Mouse (Mus musculus): ENCODE results near the gene Angptl8. TPM values are rescaled to one million over a fixed set of nuclear protein-coding genes. Genes with fewer than 3 reads are reported as not detected.

Gene Angptl8
- polyA plus RNA-seq, 1 experiment: not detected

DNA sequence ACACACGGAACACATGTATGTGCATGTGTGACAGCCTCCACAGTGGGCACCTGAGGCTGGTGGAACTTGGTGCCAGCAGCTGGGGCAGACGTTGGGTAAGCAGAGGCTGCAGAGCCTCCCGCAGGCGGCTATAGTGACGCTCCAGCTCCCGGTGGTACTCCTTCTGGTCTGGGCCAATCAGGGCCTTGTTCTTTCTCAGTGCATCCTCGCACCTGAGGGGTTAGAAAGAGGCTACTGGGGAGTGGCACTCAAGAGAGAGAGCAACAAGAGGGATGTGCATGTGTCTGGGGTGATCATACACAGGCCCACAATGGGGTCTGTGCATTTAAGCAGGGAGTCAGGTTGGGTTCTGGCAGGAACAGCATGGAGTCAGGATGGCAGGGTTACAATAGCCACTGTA is 34.2 kb upstream of the Angptl8 start:
- Histone ChIP-seq H3K27me3 (ENCODE audit: control insufficient read depth, insufficient read depth, low read length) (no peaks in the 10 kb centered on the region), H3K4me1 (ENCODE audit: control insufficient read depth, insufficient read depth, low read length) (peaks cover 12% of the 10 kb centered on the region), H3K4me3 (replicated peaks; ENCODE audit: insufficient read depth, low read depth, low read length) (no peak overlapping the region), H3K27ac (ENCODE audit: insufficient read depth, low read length) (no peak overlapping the region)
- WGBS: 86% methylated on average over 7 of the region's 7 CpGs
- TF ChIP-seq POLR2A (IDR thresholded peaks at IDR 0.05; ENCODE audit: borderline replicate concordance, insufficient read depth, low read length): no peak
- TF ChIP-seq CTCF (IDR thresholded peaks at IDR 0.05; ENCODE audit: borderline replicate concordance, insufficient read depth, low read depth, low read length): no peak
- no peak for DNase-seq

GRCm38 (mm10) chr9:21801591-21801990 is 33.7 kb upstream of the Angptl8 start:
- Histone ChIP-seq H3K27ac (ENCODE audit: insufficient read depth, low read length) (no peak overlapping the region), H3K4me1 (ENCODE audit: control insufficient read depth, insufficient read depth, low read length) (peaks cover 9% of the 10 kb centered on the region), H3K4me3 (replicated peaks; ENCODE audit: insufficient read depth, low read depth, low read length) (no peak overlapping the region), H3K27me3 (ENCODE audit: control insufficient read depth, insufficient read depth, low read length) (no peaks in the 10 kb centered on the region)
- 76% methylated on average over 7 of the region's 7 CpGs for WGBS
- TF ChIP-seq POLR2A (IDR thresholded peaks at IDR 0.05; ENCODE audit: borderline replicate concordance, insufficient read depth, low read length) (no peak), CTCF (IDR thresholded peaks at IDR 0.05; ENCODE audit: borderline replicate concordance, insufficient read depth, low read depth, low read length) (no peak)
- no peak for DNase-seq

DNA sequence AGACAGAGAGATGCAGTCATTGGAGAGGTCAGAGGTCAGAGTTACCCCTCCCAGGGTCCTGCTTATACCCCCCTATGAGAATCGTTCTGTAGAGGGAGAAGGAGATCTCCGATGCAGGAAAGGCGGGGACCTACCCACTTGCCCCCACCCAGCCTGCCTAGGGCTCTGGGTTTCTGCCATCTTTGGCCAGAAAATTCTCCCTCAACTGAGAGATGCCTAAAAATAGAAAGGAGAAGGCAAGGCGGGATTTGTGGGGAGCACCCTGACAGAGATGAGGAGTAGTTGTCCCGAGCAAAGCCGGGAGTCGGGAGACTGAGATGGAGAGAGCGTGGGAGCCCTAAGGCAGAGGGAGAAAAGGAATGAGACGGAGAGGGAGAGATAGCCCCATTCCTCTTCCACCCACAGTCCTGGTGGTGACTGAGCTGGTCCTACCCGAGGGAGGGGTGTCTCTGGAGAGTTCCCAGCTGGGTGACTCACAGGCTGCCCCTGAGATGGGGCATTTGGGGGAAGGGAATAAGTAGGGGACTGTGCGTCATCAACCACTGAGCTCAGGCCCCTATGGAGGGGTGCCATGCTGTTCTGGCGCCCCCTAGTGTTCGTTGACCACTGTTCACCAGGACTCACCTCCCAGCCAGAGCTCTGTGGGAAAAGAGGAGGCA is 31.2 kb upstream of the Angptl8 start:
- TF ChIP-seq POLR2A (IDR thresholded peaks at IDR 0.05; ENCODE audit: borderline replicate concordance, insufficient read depth, low read length) (peak; percentile 40; the same call in 1 of the 2 replicates), CTCF (IDR thresholded peaks at IDR 0.05; ENCODE audit: borderline replicate concordance, insufficient read depth, low read depth, low read length) (peak; percentile 94)
- 14% methylated on average over 13 of the region's 13 CpGs for WGBS
- no peaks in the 10 kb centered on the region for H3K27me3 ChIP-seq (ENCODE audit: control insufficient read depth, insufficient read depth, low read length)

GRCm38 (mm10) chr9:21806363-21806762 is 28.9 kb upstream of the Angptl8 start:
- TF ChIP-seq CTCF (IDR thresholded peaks at IDR 0.05; ENCODE audit: borderline replicate concordance, insufficient read depth, low read depth, low read length): no peak
- TF ChIP-seq POLR2A (IDR thresholded peaks at IDR 0.05; ENCODE audit: borderline replicate concordance, insufficient read depth, low read length): no peak
- Histone ChIP-seq H3K4me1 (ENCODE audit: control insufficient read depth, insufficient read depth, low read length) (peaks cover 9% of the 10 kb centered on the region), H3K27me3 (ENCODE audit: control insufficient read depth, insufficient read depth, low read length) (no peaks in the 10 kb centered on the region), H3K27ac (ENCODE audit: insufficient read depth, low read length) (no peak overlapping the region), H3K4me3 (replicated peaks; ENCODE audit: insufficient read depth, low read depth, low read length) (no peak overlapping the region)
- no peak for DNase-seq
- 75% methylated on average over 3 of the region's 3 CpGs for WGBS

More for the DNA sequence above, 31.2 kb upstream of the Angptl8 start:
- Histone ChIP-seq H3K27ac (ENCODE audit: insufficient read depth, low read length) (peak overlapping the region; percentile 95), H3K4me1 (ENCODE audit: control insufficient read depth, insufficient read depth, low read length) (peaks cover 9% of the 10 kb centered on the region), H3K4me3 (replicated peaks; ENCODE audit: insufficient read depth, low read depth, low read length) (peak overlapping the region; percentile 75)
- peak; percentile 86 to 90 for DNase-seq

- no peak for TF ChIP-seq POLR2A (IDR thresholded peaks at IDR 0.05; ENCODE audit: borderline replicate concordance, insufficient read depth, low read length)
- TF ChIP-seq CTCF (IDR thresholded peaks at IDR 0.05; ENCODE audit: borderline replicate concordance, insufficient read depth, low read depth, low read length): no peak
- DNase-seq: no peak
- Histone ChIP-seq H3K4me3 (replicated peaks; ENCODE audit: insufficient read depth, low read depth, low read length) (no peak overlapping the region), H3K27ac (ENCODE audit: insufficient read depth, low read length) (no peak overlapping the region), H3K27me3 (ENCODE audit: control insufficient read depth, insufficient read depth, low read length) (no peaks in the 10 kb centered on the region), H3K4me1 (ENCODE audit: control insufficient read depth, insufficient read depth, low read length) (peaks cover 9% of the 10 kb centered on the region)
- 38% methylated on average over 11 of the region's 11 CpGs for WGBS
These were observed 28.3 kb upstream of the Angptl8 start for GRCm38 (mm10) chr9:21806976-21807375.

- Histone ChIP-seq H3K27me3 (ENCODE audit: control insufficient read depth, insufficient read depth, low read length) (no peaks in the 10 kb centered on the region), H3K4me1 (ENCODE audit: control insufficient read depth, insufficient read depth, low read length) (peaks cover 8% of the 10 kb centered on the region), H3K4me3 (replicated peaks; ENCODE audit: insufficient read depth, low read depth, low read length) (no peak overlapping the region), H3K27ac (ENCODE audit: insufficient read depth, low read length) (no peak overlapping the region)
- no peak for TF ChIP-seq POLR2A (IDR thresholded peaks at IDR 0.05; ENCODE audit: borderline replicate concordance, insufficient read depth, low read length)
- peak; percentile 49; the same call in 1 of the 2 replicates for TF ChIP-seq CTCF (IDR thresholded peaks at IDR 0.05; ENCODE audit: borderline replicate concordance, insufficient read depth, low read depth, low read length)
- 66% methylated on average over 3 of the region's 3 CpGs for WGBS
- DNase-seq: no peak
These were observed 26.7 kb upstream of the Angptl8 start for GRCm38 (mm10) chr9:21808561-21808960.

- TF ChIP-seq CTCF (IDR thresholded peaks at IDR 0.05; ENCODE audit: borderline replicate concordance, insufficient read depth, low read depth, low read length): no peak
- TF ChIP-seq POLR2A (IDR thresholded peaks at IDR 0.05; ENCODE audit: borderline replicate concordance, insufficient read depth, low read length): no peak
- no peak for DNase-seq
- WGBS: 93% methylated on average over 5 of the region's 5 CpGs
- H3K27ac ChIP-seq (ENCODE audit: insufficient read depth, low read length): no peak overlapping the region
- H3K4me3 ChIP-seq (replicated peaks; ENCODE audit: insufficient read depth, low read depth, low read length): no peak overlapping the region
- no peaks in the 10 kb centered on the region for H3K4me1 ChIP-seq (ENCODE audit: control insufficient read depth, insufficient read depth, low read length)
- H3K27me3 ChIP-seq (ENCODE audit: control insufficient read depth, insufficient read depth, low read length): no peaks in the 10 kb centered on the region
These were observed 24.1 kb upstream of the Angptl8 start for GRCm38 (mm10) chr9:21811170-21811569.

DNA sequence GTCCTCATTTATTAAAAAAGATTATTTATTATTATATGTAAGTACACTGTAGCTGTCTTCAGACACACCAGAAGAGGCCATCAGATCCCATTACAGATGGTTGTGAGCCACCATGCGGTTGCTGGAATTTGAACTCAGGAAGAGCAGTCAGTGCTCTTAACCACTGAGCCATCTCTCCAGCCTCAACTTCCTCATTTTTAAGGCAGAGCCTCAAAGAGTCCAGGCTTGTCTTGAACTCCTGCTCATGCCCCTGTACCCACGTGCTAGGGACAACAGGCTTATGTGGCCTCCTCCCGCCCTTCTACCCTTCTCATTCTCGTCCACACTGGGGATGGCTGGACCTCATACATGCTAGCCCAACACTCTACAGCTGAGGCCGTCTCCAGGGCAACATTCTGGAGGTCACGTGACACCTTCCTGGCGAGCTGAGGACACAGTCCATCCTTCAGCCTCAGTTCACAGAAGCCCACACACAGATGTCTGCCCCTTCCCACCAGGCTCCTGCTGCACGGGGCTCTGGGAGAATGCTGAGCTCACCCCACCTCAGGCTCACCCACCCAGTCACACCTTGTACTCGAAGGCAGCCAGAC is 18.5 kb upstream of the Angptl8 start:
- H3K4me1 ChIP-seq (ENCODE audit: control insufficient read depth, insufficient read depth, low read length): peaks cover 20% of the 10 kb centered on the region
- no peak for DNase-seq
- no peaks in the 10 kb centered on the region for H3K27me3 ChIP-seq (ENCODE audit: control insufficient read depth, insufficient read depth, low read length)
- TF ChIP-seq POLR2A (IDR thresholded peaks at IDR 0.05; ENCODE audit: borderline replicate concordance, insufficient read depth, low read length): no peak
- TF ChIP-seq CTCF (IDR thresholded peaks at IDR 0.05; ENCODE audit: borderline replicate concordance, insufficient read depth, low read depth, low read length): no peak
- no peak overlapping the region for H3K4me3 ChIP-seq (replicated peaks; ENCODE audit: insufficient read depth, low read depth, low read length)
- H3K27ac ChIP-seq (ENCODE audit: insufficient read depth, low read length): no peak overlapping the region
- WGBS: 60% methylated on average over 9 of the region's 9 CpGs

Data from cerebellum, adult 2 months (tissue).